Mouse (Mus musculus): Measurements from ENCODE around the gene Olfr765. TPM values are rescaled to one million over a fixed set of nuclear protein-coding genes. Genes with fewer than 3 reads are reported as not detected.

Olfr765 gene
- not detected for polyA plus RNA-seq (2017; shearing (Covaris generic))

DNA sequence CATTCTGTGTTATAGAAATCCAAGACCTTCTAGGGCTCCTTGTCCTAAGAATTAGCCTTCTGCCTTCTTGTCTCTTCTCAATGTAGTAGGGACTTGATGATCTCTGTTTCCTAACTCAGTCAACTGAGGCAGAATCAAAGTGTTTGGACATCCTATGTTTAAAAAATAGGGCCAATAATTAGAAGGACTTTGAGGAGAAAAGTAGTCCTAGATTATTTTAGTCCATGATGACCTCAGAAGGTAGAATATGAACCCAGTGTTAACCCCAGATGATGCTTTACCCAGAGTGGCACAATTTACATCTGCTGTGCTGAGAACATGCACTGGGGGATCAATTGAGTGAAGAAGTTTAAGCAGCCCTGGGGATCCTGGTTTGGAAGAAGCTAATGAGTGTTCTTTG is at the start of gene Olfr765:
Gene Olfr765, minus strand, starts transcription at position 101 of the 400 bp plus-strand sequence.

DNA sequence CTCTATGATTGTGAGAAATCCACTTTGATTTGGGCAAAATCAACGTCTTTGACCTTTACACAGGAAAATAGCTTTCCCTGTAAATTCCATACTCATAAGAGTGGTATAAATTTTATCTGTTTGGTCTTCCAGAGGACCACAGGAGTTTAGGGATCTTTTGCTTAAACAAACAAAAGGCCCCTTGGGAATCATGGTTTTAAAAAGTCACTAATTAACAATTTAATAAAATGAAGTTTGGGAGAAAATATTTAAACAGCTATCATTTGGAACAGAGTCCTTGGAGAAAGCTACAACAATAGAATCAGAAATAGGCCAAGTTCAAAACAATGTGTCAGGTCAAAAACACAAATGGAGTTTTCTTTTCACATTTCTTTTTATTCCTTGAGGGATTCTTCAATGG is 49.5 kb upstream of the Olfr765 start, which contains the start of gene Olfr768:
Gene Olfr768, minus strand, starts transcription at position 101 of the 400 bp plus-strand sequence.

DNA sequence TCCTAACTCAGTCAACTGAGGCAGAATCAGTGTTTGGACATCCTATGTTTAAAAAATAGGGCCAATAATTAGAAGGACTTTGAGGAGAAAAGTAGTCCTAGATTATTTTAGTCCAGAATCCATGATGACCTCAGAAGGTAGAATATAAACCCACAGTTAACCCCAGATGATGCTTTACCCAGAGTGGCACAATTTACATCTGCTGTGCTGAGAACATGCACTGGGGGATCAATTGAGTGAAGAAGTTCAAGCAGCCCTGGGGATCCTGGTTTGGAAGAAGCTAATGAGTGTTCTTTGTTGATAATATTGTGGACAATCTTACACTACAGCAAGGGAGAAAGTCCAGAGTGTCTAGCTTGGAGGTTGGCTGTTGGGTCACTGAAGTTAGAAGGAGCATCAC is 33.0 kb upstream of the Olfr765 start, which contains the start of gene Olfr767:
Gene Olfr767, minus strand, starts transcription at position 101 of the 400 bp plus-strand sequence.

DNA sequence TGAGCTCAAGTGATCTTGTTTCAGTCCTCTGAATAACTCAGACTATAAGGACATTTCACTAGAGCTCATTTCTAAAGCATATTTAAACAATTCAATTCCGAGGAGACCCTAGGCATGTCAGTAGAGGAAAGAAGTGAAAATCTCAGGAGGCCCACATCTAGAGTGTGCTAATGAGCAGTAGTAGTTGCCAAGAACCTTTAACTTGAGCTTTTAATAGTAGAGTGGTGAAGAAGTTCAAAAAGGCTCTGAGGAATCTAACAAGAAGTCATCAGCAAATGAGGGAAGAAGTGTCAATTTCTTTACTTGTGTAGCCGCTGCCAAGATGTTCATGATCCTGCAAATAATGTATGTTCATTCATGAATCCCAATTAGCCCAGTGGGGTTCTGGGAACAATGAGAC is 19.1 kb upstream of the Olfr765 start, which contains the start of gene Olfr766-ps1:
Gene Olfr766-ps1, minus strand, starts transcription at position 101 of the 400 bp plus-strand sequence.

DNA sequence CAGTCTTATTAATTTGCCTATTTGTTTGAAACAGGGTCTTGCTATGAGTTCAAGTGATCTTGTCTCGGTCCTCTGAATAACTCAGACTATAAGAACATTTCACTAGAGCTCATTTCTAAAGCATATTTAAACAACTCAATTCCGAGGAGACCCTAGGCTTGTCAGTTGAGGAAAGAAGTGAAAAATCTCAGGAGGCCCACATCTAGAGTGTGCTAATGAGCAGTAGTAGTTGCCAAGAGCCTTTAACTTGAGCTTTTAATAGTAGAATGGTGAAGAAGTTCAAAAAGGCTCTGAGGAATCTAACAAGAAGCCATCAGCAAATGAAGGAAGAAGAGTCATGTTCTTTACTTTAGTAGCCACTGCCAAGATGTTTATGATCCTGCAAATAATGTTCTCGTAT is 10.0 kb downstream of the Olfr765 start, which contains the start of gene Olfr764-ps1:
Gene Olfr764-ps1, minus strand, starts transcription at position 101 of the 400 bp plus-strand sequence.

DNA sequence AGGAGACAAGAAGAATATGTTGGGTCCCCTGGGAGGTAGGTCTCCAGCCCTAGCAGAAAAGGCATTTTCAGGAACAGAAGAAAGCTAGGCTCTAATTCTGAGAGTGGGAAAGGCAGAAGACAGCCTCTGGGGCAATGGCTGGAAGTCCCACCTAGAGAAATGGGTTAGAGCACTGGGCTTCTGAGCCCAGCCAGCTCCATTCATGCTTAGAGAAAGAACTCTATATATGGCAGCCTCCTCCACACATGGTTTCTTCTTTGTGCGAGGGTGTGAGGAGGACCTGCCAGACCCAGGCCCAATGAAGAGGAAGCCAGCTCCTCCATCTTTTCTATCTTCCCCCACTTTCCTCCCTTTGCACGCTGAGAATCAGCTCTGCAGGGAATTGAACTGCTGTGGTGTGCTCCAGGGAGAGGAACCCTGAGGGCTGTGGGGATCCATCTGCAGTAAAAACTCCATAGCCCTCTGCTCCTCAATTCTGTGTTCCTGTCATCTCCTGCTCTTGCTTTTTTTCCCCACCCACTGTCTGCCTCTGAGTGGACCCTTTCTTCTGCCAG is 39.4 kb downstream of the Olfr765 start, which contains the start of gene Olfr763:
Gene Olfr763, plus strand, starts transcription at position 504 of the 554 bp plus-strand sequence.

Other genes starting within 250 kb of the Olfr765 start
- gene Dnajc14, start 245.9 kb downstream of the Olfr765 start, polyA plus RNA-seq (2017; shearing (Covaris generic)), result 98.2 TPM
- 5.9 TPM for gene Tmem198b, start 245.6 kb downstream of the Olfr765 start, polyA plus RNA-seq (2017; shearing (Covaris generic))
- gene Sarnp, start 232.7 kb downstream of the Olfr765 start, polyA plus RNA-seq (2017; shearing (Covaris generic)), result 157 TPM
- 52.6 TPM for gene Ormdl2, start 228.4 kb downstream of the Olfr765 start, polyA plus RNA-seq (2017; shearing (Covaris generic))
- gene Gdf11, start 158.3 kb downstream of the Olfr765 start, polyA plus RNA-seq (2017; shearing (Covaris generic)), result 3.2 TPM
- gene Cd63, start 149.0 kb downstream of the Olfr765 start, polyA plus RNA-seq (2017; shearing (Covaris generic)), result 0.69 TPM
- 17.3 TPM for gene Rdh5, start 127.1 kb downstream of the Olfr765 start, polyA plus RNA-seq (2017; shearing (Covaris generic))
- gene Bloc1s1, start 126.0 kb downstream of the Olfr765 start, polyA plus RNA-seq (2017; shearing (Covaris generic)), result 166 TPM
- 4.0 TPM for gene Itga7, start 116.2 kb downstream of the Olfr765 start, polyA plus RNA-seq (2017; shearing (Covaris generic))
- gene Mettl7b, start 89.0 kb downstream of the Olfr765 start, polyA plus RNA-seq (2017; shearing (Covaris generic)), result not detected
- not detected for gene Olfr9, start 60.6 kb downstream of the Olfr765 start, polyA plus RNA-seq (2017; shearing (Covaris generic))
- gene Olfr763, start 39.2 kb downstream of the Olfr765 start, polyA plus RNA-seq (2017; shearing (Covaris generic)), result not detected
- not detected for gene Olfr764-ps1, start 10.1 kb downstream of the Olfr765 start, polyA plus RNA-seq (2017; shearing (Covaris generic))
- gene Olfr766-ps1, start 19.0 kb upstream of the Olfr765 start, polyA plus RNA-seq (2017; shearing (Covaris generic)), result not detected
- gene Olfr767, start 32.9 kb upstream of the Olfr765 start, polyA plus RNA-seq (2017; shearing (Covaris generic)), result not detected
- gene Olfr768, start 49.4 kb upstream of the Olfr765 start, polyA plus RNA-seq (2017; shearing (Covaris generic)), result not detected
- 0.04 TPM for gene Olfr769, start 67.9 kb upstream of the Olfr765 start, polyA plus RNA-seq (2017; shearing (Covaris generic))
- not detected for gene Olfr770, start 89.0 kb upstream of the Olfr765 start, polyA plus RNA-seq (2017; shearing (Covaris generic))
- not detected for gene Olfr771, start 114.8 kb upstream of the Olfr765 start, polyA plus RNA-seq (2017; shearing (Covaris generic))
- not detected for gene Olfr772, start 127.9 kb upstream of the Olfr765 start, polyA plus RNA-seq (2017; shearing (Covaris generic))
- gene Olfr773, start 137.4 kb upstream of the Olfr765 start, polyA plus RNA-seq (2017; shearing (Covaris generic)), result not detected
- gene Olfr774, start 186.2 kb upstream of the Olfr765 start, polyA plus RNA-seq (2017; shearing (Covaris generic)), result not detected
- not detected for gene Olfr775, start 198.4 kb upstream of the Olfr765 start, polyA plus RNA-seq (2017; shearing (Covaris generic))
- not detected for gene Olfr776, start 209.1 kb upstream of the Olfr765 start, polyA plus RNA-seq (2017; shearing (Covaris generic))
- gene Olfr777, start 221.5 kb upstream of the Olfr765 start, polyA plus RNA-seq (2017; shearing (Covaris generic)), result not detected